Mouse (Mus musculus): ENCODE results near the gene Fgfr2. TPM values are rescaled to one million over a fixed set of nuclear protein-coding genes. Genes with fewer than 3 reads are reported as not detected.
A peak's percentile ranks its signal among the peaks of the same experiment; 100 is the strongest.
"Not testable (repeated sequence)": the region's sequence is repeated elsewhere in the genome, so short reads cannot be mapped to it uniquely, and the experiment has no call there.

Gene Fgfr2
- polyA plus RNA-seq, 1 experiment from 2014 or later = 93.6 TPM

- no peaks in the 10 kb centered on the region for H3K4me1 ChIP-seq (replicated peaks; ENCODE audit: control insufficient read depth, insufficient read depth, low read length)
Measured at GRCm38 (mm10) chr7:130492026-130492425, 2631.1 kb downstream of the Fgfr2 start.

GRCm38 (mm10) chr7:130479003-130479402, 2644.1 kb downstream of the Fgfr2 start:
- 94% methylated on average over 3 of the region's 3 CpGs for WGBS
- H3K27me3 ChIP-seq (ENCODE audit: control insufficient read depth, insufficient read depth, low read length); ATAC-seq (replicated peaks; ENCODE audit: low FRiP score); H3K4me2 ChIP-seq (ENCODE audit: low read depth, low read length, severe bottlenecking); H3K4me1 ChIP-seq (replicated peaks; ENCODE audit: control insufficient read depth, insufficient read depth, low read length); H3K27ac ChIP-seq (ENCODE audit: low read depth, low read length); H3K4me3 ChIP-seq (ENCODE audit: low read depth, low read length); H3K9ac ChIP-seq (ENCODE audit: low read length); DNase-seq (ENCODE audit: low spot score); H3K9me3 ChIP-seq (ENCODE audit: control insufficient read depth, low read length); H3K36me3 ChIP-seq (ENCODE audit: control insufficient read depth, insufficient read depth, low read length): not testable (repeated sequence)

More at GRCm38 (mm10) chr7:130492026-130492425, 2631.1 kb downstream of the Fgfr2 start:
- ATAC-seq (replicated peaks; ENCODE audit: low FRiP score) (no peak), DNase-seq (ENCODE audit: low spot score) (no peak)
- Histone ChIP-seq H3K9ac (ENCODE audit: low read length) (no peak overlapping the region), H3K27me3 (ENCODE audit: control insufficient read depth, insufficient read depth, low read length) (no peaks in the 10 kb centered on the region), H3K4me3 (ENCODE audit: low read depth, low read length) (no peak overlapping the region), H3K36me3 (ENCODE audit: control insufficient read depth, insufficient read depth, low read length) (no peaks in the 10 kb centered on the region), H3K27ac (ENCODE audit: low read depth, low read length) (no peak overlapping the region), H3K4me2 (ENCODE audit: low read depth, low read length, severe bottlenecking) (no peak overlapping the region), H3K9me3 (ENCODE audit: control insufficient read depth, low read length) (no peaks in the 10 kb centered on the region)

- Histone ChIP-seq H3K4me3 (ENCODE audit: low read depth, low read length) (no peak overlapping the region), H3K36me3 (ENCODE audit: control insufficient read depth, insufficient read depth, low read length) (no peaks in the 10 kb centered on the region), H3K9me3 (ENCODE audit: control insufficient read depth, low read length) (no peaks in the 10 kb centered on the region), H3K27ac (ENCODE audit: low read depth, low read length) (no peak overlapping the region), H3K4me2 (ENCODE audit: low read depth, low read length, severe bottlenecking) (no peak overlapping the region), H3K9ac (ENCODE audit: low read length) (no peak overlapping the region), H3K4me1 (replicated peaks; ENCODE audit: control insufficient read depth, insufficient read depth, low read length) (peaks cover 11% of the 10 kb centered on the region), H3K27me3 (ENCODE audit: control insufficient read depth, insufficient read depth, low read length) (no peaks in the 10 kb centered on the region)
- peak; percentile 77 for ATAC-seq (replicated peaks; ENCODE audit: low FRiP score)
- 49% methylated on average over 2 of the region's 2 CpGs for WGBS
- DNase-seq (ENCODE audit: low spot score) = no peak
Measured at GRCm38 (mm10) chr7:130475970-130476369, 2647.2 kb downstream of the Fgfr2 start.

GRCm38 (mm10) chr7:130473881-130474280, 2649.3 kb downstream of the Fgfr2 start:
- Histone ChIP-seq H3K4me2 (ENCODE audit: low read depth, low read length, severe bottlenecking) (no peak overlapping the region), H3K4me3 (ENCODE audit: low read depth, low read length) (no peak overlapping the region), H3K9ac (ENCODE audit: low read length) (no peak overlapping the region), H3K4me1 (replicated peaks; ENCODE audit: control insufficient read depth, insufficient read depth, low read length) (peaks cover 14% of the 10 kb centered on the region), H3K9me3 (ENCODE audit: control insufficient read depth, low read length) (no peaks in the 10 kb centered on the region), H3K27me3 (ENCODE audit: control insufficient read depth, insufficient read depth, low read length) (no peaks in the 10 kb centered on the region), H3K27ac (ENCODE audit: low read depth, low read length) (peak overlapping the region; percentile 65), H3K36me3 (ENCODE audit: control insufficient read depth, insufficient read depth, low read length) (no peaks in the 10 kb centered on the region)
- WGBS = 57% methylated on average over 3 of the region's 3 CpGs
- ATAC-seq (replicated peaks; ENCODE audit: low FRiP score) (no peak), DNase-seq (ENCODE audit: low spot score) (no peak)

GRCm38 (mm10) chr7:130472683-130473082, 2650.5 kb downstream of the Fgfr2 start:
- WGBS = 12% methylated on average over 6 of the region's 6 CpGs

GRCm38 (mm10) chr7:130471045-130471444, 2652.1 kb downstream of the Fgfr2 start:
- Histone ChIP-seq H3K4me3 (ENCODE audit: low read depth, low read length) (no peak overlapping the region), H3K27ac (ENCODE audit: low read depth, low read length) (no peak overlapping the region), H3K4me1 (replicated peaks; ENCODE audit: control insufficient read depth, insufficient read depth, low read length) (peaks cover 14% of the 10 kb centered on the region), H3K9me3 (ENCODE audit: control insufficient read depth, low read length) (no peaks in the 10 kb centered on the region), H3K27me3 (ENCODE audit: control insufficient read depth, insufficient read depth, low read length) (no peaks in the 10 kb centered on the region), H3K36me3 (ENCODE audit: control insufficient read depth, insufficient read depth, low read length) (no peaks in the 10 kb centered on the region), H3K4me2 (ENCODE audit: low read depth, low read length, severe bottlenecking) (no peak overlapping the region), H3K9ac (ENCODE audit: low read length) (no peak overlapping the region)
- no peak for ATAC-seq (replicated peaks; ENCODE audit: low FRiP score)
- 14% methylated on average over 6 of the region's 6 CpGs for WGBS
- DNase-seq (ENCODE audit: low spot score) = no peak

More at GRCm38 (mm10) chr7:130472683-130473082, 2650.5 kb downstream of the Fgfr2 start:
- no peaks in the 10 kb centered on the region for H3K36me3 ChIP-seq (ENCODE audit: control insufficient read depth, insufficient read depth, low read length)
- H3K4me3 ChIP-seq (ENCODE audit: low read depth, low read length) = no peak overlapping the region
- DNase-seq (ENCODE audit: low spot score) (no peak), ATAC-seq (replicated peaks; ENCODE audit: low FRiP score) (peak; percentile 81)
- no peaks in the 10 kb centered on the region for H3K9me3 ChIP-seq (ENCODE audit: control insufficient read depth, low read length)
- H3K4me2 ChIP-seq (ENCODE audit: low read depth, low read length, severe bottlenecking) = no peak overlapping the region
- H3K9ac ChIP-seq (ENCODE audit: low read length) = no peak overlapping the region
- H3K4me1 ChIP-seq (replicated peaks; ENCODE audit: control insufficient read depth, insufficient read depth, low read length) = peaks cover 14% of the 10 kb centered on the region
- peak overlapping the region; percentile 65; the same call in 1 of the 2 replicates for H3K27ac ChIP-seq (ENCODE audit: low read depth, low read length)
- no peaks in the 10 kb centered on the region for H3K27me3 ChIP-seq (ENCODE audit: control insufficient read depth, insufficient read depth, low read length)

- Histone ChIP-seq H3K36me3 (ENCODE audit: control insufficient read depth, insufficient read depth, low read length) (no peaks in the 10 kb centered on the region; the same call in 1 of the 2 replicates), H3K27ac (ENCODE audit: low read depth, low read length) (no peak overlapping the region), H3K27me3 (ENCODE audit: control insufficient read depth, insufficient read depth, low read length) (no peaks in the 10 kb centered on the region), H3K4me2 (ENCODE audit: low read depth, low read length, severe bottlenecking) (no peak overlapping the region), H3K4me1 (replicated peaks; ENCODE audit: control insufficient read depth, insufficient read depth, low read length) (0 out of 2 replicates have a peak, but pooled peaks cover 1% of the 10 kb centered on the region), H3K4me3 (ENCODE audit: low read depth, low read length) (no peak overlapping the region), H3K9ac (ENCODE audit: low read length) (no peak overlapping the region), H3K9me3 (ENCODE audit: control insufficient read depth, low read length) (no peaks in the 10 kb centered on the region)
- no peak for DNase-seq (ENCODE audit: low spot score)
- 66% methylated on average over 4 of the region's 4 CpGs for WGBS
- ATAC-seq (replicated peaks; ENCODE audit: low FRiP score) = no peak
Measured at GRCm38 (mm10) chr7:130455587-130456246, 2667.4 kb downstream of the Fgfr2 start.

GRCm38 (mm10) chr7:130454226-130454625, 2668.9 kb downstream of the Fgfr2 start:
- H3K36me3 ChIP-seq (ENCODE audit: control insufficient read depth, insufficient read depth, low read length) = no peaks in the 10 kb centered on the region; the same call in 1 of the 2 replicates
- H3K27ac ChIP-seq (ENCODE audit: low read depth, low read length) = no peak overlapping the region
- H3K9ac ChIP-seq (ENCODE audit: low read length) = no peak overlapping the region
- ATAC-seq (replicated peaks; ENCODE audit: low FRiP score) = no peak
- H3K9me3 ChIP-seq (ENCODE audit: control insufficient read depth, low read length) = no peaks in the 10 kb centered on the region
- no peak overlapping the region for H3K4me2 ChIP-seq (ENCODE audit: low read depth, low read length, severe bottlenecking)
- H3K27me3 ChIP-seq (ENCODE audit: control insufficient read depth, insufficient read depth, low read length) = no peaks in the 10 kb centered on the region
- WGBS = 94% methylated on average over 3 of the region's 3 CpGs
- H3K4me1 ChIP-seq (replicated peaks; ENCODE audit: control insufficient read depth, insufficient read depth, low read length) = 0 out of 2 replicates have a peak, but pooled peaks cover 1% of the 10 kb centered on the region
- DNase-seq (ENCODE audit: low spot score) = no peak
- H3K4me3 ChIP-seq (ENCODE audit: low read depth, low read length) = no peak overlapping the region

- Histone ChIP-seq H3K27ac (ENCODE audit: low read depth, low read length) (no peak overlapping the region), H3K4me3 (ENCODE audit: low read depth, low read length) (no peak overlapping the region), H3K36me3 (ENCODE audit: control insufficient read depth, insufficient read depth, low read length) (no peaks in the 10 kb centered on the region), H3K9me3 (ENCODE audit: control insufficient read depth, low read length) (no peaks in the 10 kb centered on the region), H3K4me2 (ENCODE audit: low read depth, low read length, severe bottlenecking) (no peak overlapping the region), H3K9ac (ENCODE audit: low read length) (no peak overlapping the region), H3K4me1 (replicated peaks; ENCODE audit: control insufficient read depth, insufficient read depth, low read length) (no peaks in the 10 kb centered on the region), H3K27me3 (ENCODE audit: control insufficient read depth, insufficient read depth, low read length) (no peaks in the 10 kb centered on the region)
- DNase-seq (ENCODE audit: low spot score) = no peak
- 91% methylated on average over 5 of the region's 5 CpGs for WGBS
- no peak for ATAC-seq (replicated peaks; ENCODE audit: low FRiP score)
Measured at GRCm38 (mm10) chr7:130435776-130436175, 2687.4 kb downstream of the Fgfr2 start.
